Mouse (Mus musculus): Measurements from ENCODE around the gene Trim29. TPM values are rescaled to one million over a fixed set of nuclear protein-coding genes. Genes with fewer than 3 reads are reported as not detected.

Trim29 gene
- total and polyA plus RNA-seq, 3 experiments, result not detected

DNA sequence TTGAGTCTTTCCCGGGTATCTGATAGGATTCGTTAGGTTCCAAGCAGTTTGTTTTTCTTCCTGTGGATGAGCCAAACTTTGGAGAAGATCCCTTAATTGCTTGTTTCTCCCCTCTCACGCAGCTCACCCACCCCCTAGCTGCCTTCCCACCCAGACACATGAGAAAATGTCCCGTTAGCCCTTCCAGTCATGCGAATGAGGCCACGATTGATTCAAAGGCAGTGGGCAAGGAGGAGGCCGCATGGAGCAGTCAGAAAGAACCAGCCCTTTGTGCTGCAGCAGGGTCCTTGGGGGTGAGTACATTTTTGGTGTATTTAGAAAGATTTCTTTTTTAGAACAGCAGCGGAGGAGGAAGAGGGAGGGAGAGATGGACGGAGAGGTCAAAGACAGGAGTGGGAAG is 45.5 kb upstream of the Trim29 start:
- Histone ChIP-seq H3K27me3 (ENCODE audit: control insufficient read depth in 1 of 2, insufficient read depth in 2 of 2, low read length in 2 of 2) (no peaks in the 10 kb centered on the region), H3K27ac (ENCODE audit: control insufficient read depth, low read depth, low read length) (no peak overlapping the region), H3K9me3 (replicated peaks; ENCODE audit: insufficient read depth, low read length) (no peaks in the 10 kb centered on the region), H3K9ac (ENCODE audit: control insufficient read depth, low read depth, low read length, poor library complexity, severe bottlenecking) (no peak overlapping the region), H3K4me1 (ENCODE audit: control insufficient read depth in 1 of 2, insufficient read depth in 2 of 2, low read length in 2 of 2) (no peaks in the 10 kb centered on the region), H3K36me3 (ENCODE audit: control insufficient read depth in 1 of 2, insufficient read depth in 2 of 2, low read length in 2 of 2) (0 out of 4 replicates have a peak, but pooled peaks cover 0 to 2% of the 10 kb centered on the region in 2 experiments), H3K4me3 (ENCODE audit: control insufficient read depth in 1 of 2, insufficient read depth in 1 of 2, low read depth in 2 of 2, low read length in 2 of 2) (no peak overlapping the region), H3K79me2 (ENCODE audit: control insufficient read depth, insufficient read depth, low read length, poor library complexity) (no peaks in the 10 kb centered on the region)
- TF ChIP-seq USF2 (IDR thresholded peaks at IDR 0.05; ENCODE audit: borderline replicate concordance in 1 of 2, insufficient read depth in 1 of 2, low read depth in 1 of 2, low read length in 2 of 2) (no peak), ELF1 (IDR thresholded peaks at IDR 0.05; ENCODE audit: low read depth, low read length) (no peak), MAZ (IDR thresholded peaks at IDR 0.05; ENCODE audit: low read depth, low read length) (no peak), ETS1 (IDR thresholded peaks at IDR 0.05; ENCODE audit: low read depth, low read length) (no peak), ZNF384 (IDR thresholded peaks at IDR 0.05; ENCODE audit: low read depth, low read length) (no peak), NELFE (IDR thresholded peaks at IDR 0.05; ENCODE audit: low read depth, low read length) (no peak), SIN3A (IDR thresholded peaks at IDR 0.05; ENCODE audit: low read length) (no peak), GATA1 (IDR thresholded peaks at IDR 0.05; ENCODE audit: low read depth, low read length) (no peak), POLR2A (IDR thresholded peaks at IDR 0.05; ENCODE audit: control insufficient read depth in 1 of 2, insufficient read depth in 1 of 2, low read depth in 1 of 2, low read length in 2 of 2, poor library complexity in 1 of 2) (no peak), TAL1 (IDR thresholded peaks at IDR 0.05; ENCODE audit: low read length) (no peak), MXI1 (IDR thresholded peaks at IDR 0.05; ENCODE audit: low read depth, low read length) (no peak), RAD21 (IDR thresholded peaks at IDR 0.05; ENCODE audit: low read depth, low read length) (no peak)
- no peak for DNase-seq (ENCODE audit: low read depth, low spot score)

DNA sequence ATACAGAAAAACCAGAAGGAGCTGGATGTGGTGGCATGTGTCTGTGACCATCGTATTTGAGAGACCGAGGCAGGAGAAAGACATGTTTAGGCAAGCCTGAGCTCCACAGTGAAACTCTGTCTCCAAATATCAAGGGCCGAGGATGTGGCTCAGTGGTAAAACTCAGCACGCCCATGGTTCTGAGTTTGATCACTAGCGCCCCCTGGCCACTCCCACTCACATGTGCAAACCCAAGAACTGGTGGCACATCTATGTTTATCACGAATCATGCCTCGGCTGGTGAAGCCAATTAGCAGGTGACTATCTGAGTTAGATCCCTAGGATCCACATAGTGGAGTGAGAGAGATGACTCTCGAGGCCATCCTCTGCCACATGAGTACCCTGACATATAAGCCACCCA is 43.3 kb upstream of the Trim29 start:
- H3K9me3 ChIP-seq (replicated peaks; ENCODE audit: insufficient read depth, low read length), result no peaks in the 10 kb centered on the region
- H3K27ac ChIP-seq (ENCODE audit: control insufficient read depth, low read depth, low read length), result no peak overlapping the region
- H3K79me2 ChIP-seq (ENCODE audit: control insufficient read depth, insufficient read depth, low read length, poor library complexity), result no peaks in the 10 kb centered on the region
- no peaks in the 10 kb centered on the region for H3K4me1 ChIP-seq (ENCODE audit: control insufficient read depth in 1 of 2, insufficient read depth in 2 of 2, low read length in 2 of 2)
- peaks cover 0 to 1% of the 10 kb centered on the region in 2 experiments; a peak in 1 of 4 replicates for H3K27me3 ChIP-seq (ENCODE audit: control insufficient read depth in 1 of 2, insufficient read depth in 2 of 2, low read length in 2 of 2)
- TF ChIP-seq MAX (IDR thresholded peaks at IDR 0.05; ENCODE audit: low read length) (peak; percentile 41), ZKSCAN1 (IDR thresholded peaks at IDR 0.05; ENCODE audit: low read depth, low read length) (no peak), CTCF (IDR thresholded peaks at IDR 0.05 in 2 of 3, conservative IDR thresholded peaks at IDR 0.05 in 1 of 3; ENCODE audit: control insufficient read depth in 1 of 3, insufficient read depth in 1 of 3, low read depth in 2 of 3, low read length in 3 of 3, poor library complexity in 1 of 3, severe bottlenecking in 1 of 3) (peak; percentile 59 to 82 (median 81)), MYC (IDR thresholded peaks at IDR 0.05; ENCODE audit: low read depth, low read length) (peak; percentile 71; the same call in 1 of the 2 replicates), POLR2AphosphoS5 (IDR thresholded peaks at IDR 0.05; ENCODE audit: borderline replicate concordance, low read depth, low read length) (no peak), SIN3A (IDR thresholded peaks at IDR 0.05; ENCODE audit: low read length) (no peak), ZC3H11A (IDR thresholded peaks at IDR 0.05; ENCODE audit: low read depth, low read length) (peak; percentile 84), CHD2 (IDR thresholded peaks at IDR 0.05; ENCODE audit: low read length) (no peak), BHLHE40 (IDR thresholded peaks at IDR 0.05; ENCODE audit: borderline replicate concordance, low read depth, low read length) (no peak), SMC3 (IDR thresholded peaks at IDR 0.05; ENCODE audit: low read depth, low read length) (peak; percentile 90), ZNF384 (IDR thresholded peaks at IDR 0.05; ENCODE audit: low read depth, low read length) (no peak), RAD21 (IDR thresholded peaks at IDR 0.05; ENCODE audit: low read depth, low read length) (peak; percentile 69)
- no peak overlapping the region for H3K4me3 ChIP-seq (ENCODE audit: control insufficient read depth in 1 of 2, insufficient read depth in 1 of 2, low read depth in 2 of 2, low read length in 2 of 2)
- 0 out of 4 replicates have a peak, but pooled peaks cover 0 to 2% of the 10 kb centered on the region in 2 experiments for H3K36me3 ChIP-seq (ENCODE audit: control insufficient read depth in 1 of 2, insufficient read depth in 2 of 2, low read length in 2 of 2)
- DNase-seq (ENCODE audit: low read depth, low spot score), result peak; percentile 75
- H3K9ac ChIP-seq (ENCODE audit: control insufficient read depth, low read depth, low read length, poor library complexity, severe bottlenecking), result no peak overlapping the region

Measured in MEL (cell line).